Mouse (Mus musculus) bone marrow, adult 2 months (tissue): ENCODE results near the gene Lrrc26.

Experiments used
- CTCF ChIP-seq: fragments of 200-500 bp; IDR thresholded peaks from 2 replicates; pipeline ENCODE4 v1.5.1; 2011; ENCODE audit warnings: low read length, control low read depth; ENCODE audit not compliant: control insufficient read depth, insufficient read depth
- POLR2A ChIP-seq: fragments of 200-500 bp; IDR thresholded peaks from 2 replicates; pipeline ENCODE4 v1.6.1; 2011; ENCODE audit warnings: low read depth, mild to moderate bottlenecking, control low read depth, low read length, borderline replicate concordance; ENCODE audit not compliant: control insufficient read depth

DNA sequence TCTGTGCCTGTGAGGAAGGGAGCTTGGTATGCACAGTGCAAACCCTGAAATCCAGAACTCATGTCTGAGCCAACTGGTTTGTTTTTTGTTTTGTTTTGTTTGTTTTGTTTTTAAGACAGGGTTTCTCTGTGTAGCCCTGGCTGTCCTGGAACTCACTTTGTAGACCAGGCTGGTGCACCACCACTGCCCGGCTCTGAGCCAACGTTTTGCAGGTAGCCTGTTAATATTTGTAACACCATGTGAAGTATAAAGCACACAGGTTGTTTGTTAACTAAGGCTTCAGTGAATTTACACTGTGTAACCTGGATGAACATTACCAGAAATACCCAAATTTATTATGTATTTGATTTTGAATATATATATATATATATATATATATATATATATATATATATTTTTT, 36.3 kb downstream of the Lrrc26 start:
- TF ChIP-seq POLR2A = no peak
- TF ChIP-seq CTCF = no peak
